Mouse (Mus musculus): ENCODE data around the gene Gadd45gip1. TPM values are rescaled to one million over a fixed set of nuclear protein-coding genes. Genes with fewer than 3 reads are reported as not detected.

Gadd45gip1 gene
- polyA plus RNA-seq, 1 experiment from 2014 or later = 49.6 TPM

- peak within 1 kb of the TSS; percentile 97 for H3K27ac ChIP-seq
- peak within 1 kb of the TSS; percentile 97 for H3K4me3 ChIP-seq
- peaks cover 42% of the 10 kb centered on the region for H3K36me3 ChIP-seq (replicated peaks)
- H3K27me3 ChIP-seq (ENCODE audit: poor library complexity, severe bottlenecking) = no peaks in the 10 kb centered on the region
- H3K9me3 ChIP-seq = no peaks in the 10 kb centered on the region
- peak; percentile 99 for DNase-seq (ENCODE audit: extremely low spot score, low spot score)
- under 1% methylated on average over 55 of the region's 55 CpGs for WGBS
- peaks cover 41% of the 10 kb centered on the region for H3K4me1 ChIP-seq
These were observed 15.6 kb downstream of the Gadd45gip1 start, which contains the start of gene Calr for GRCm38 (mm10) chr8:84846722-84847572. Gene Calr, minus strand, starts transcription at chr8:84846934.

- H3K9me3 ChIP-seq = no peaks in the 10 kb centered on the region
- H3K36me3 ChIP-seq (replicated peaks) = peaks cover 32% of the 10 kb centered on the region
- 63% methylated on average over 6 of the region's 6 CpGs for WGBS
- no peak for DNase-seq (ENCODE audit: extremely low spot score, low spot score)
- H3K27me3 ChIP-seq (ENCODE audit: poor library complexity, severe bottlenecking) = no peaks in the 10 kb centered on the region
- peak overlapping the region; percentile 97 for H3K27ac ChIP-seq
- peak overlapping the region; percentile 97 for H3K4me3 ChIP-seq
- peaks cover 41% of the 10 kb centered on the region for H3K4me1 ChIP-seq
These were observed 16.5 kb downstream of the Gadd45gip1 start for GRCm38 (mm10) chr8:84847684-84848435.

- Histone ChIP-seq H3K27ac (peak overlapping the region; percentile 92), H3K4me3 (peak overlapping the region; percentile 83), H3K4me1 (peaks cover 13% of the 10 kb centered on the region), H3K9me3 (no peaks in the 10 kb centered on the region), H3K27me3 (ENCODE audit: poor library complexity, severe bottlenecking) (peaks cover 6% of the 10 kb centered on the region), H3K36me3 (replicated peaks) (peaks cover 25% of the 10 kb centered on the region)
- no peak for DNase-seq (ENCODE audit: extremely low spot score, low spot score)
- 94% methylated on average over 3 of the region's 3 CpGs for WGBS
These were observed 25.1 kb downstream of the Gadd45gip1 start for GRCm38 (mm10) chr8:84856434-84856833.

- under 1% methylated on average over 39 of the region's 39 CpGs for WGBS
- Histone ChIP-seq H3K4me3 (peak within 1 kb of the TSS; percentile 83), H3K9me3 (no peaks in the 10 kb centered on the region), H3K27me3 (ENCODE audit: poor library complexity, severe bottlenecking) (peaks cover 6% of the 10 kb centered on the region), H3K27ac (peak within 1 kb of the TSS; percentile 92), H3K36me3 (replicated peaks) (peaks cover 31% of the 10 kb centered on the region), H3K4me1 (peaks cover 13% of the 10 kb centered on the region)
- DNase-seq (ENCODE audit: extremely low spot score, low spot score) = peak; percentile 95
These were observed 25.6 kb downstream of the Gadd45gip1 start, which contains the start of gene Farsa for GRCm38 (mm10) chr8:84856864-84857441. Gene Farsa, plus strand, starts transcription at chr8:84856989.

- Histone ChIP-seq H3K36me3 (replicated peaks) (peaks cover 35% of the 10 kb centered on the region), H3K4me3 (peak within 1 kb of the TSS; percentile 57), H3K9me3 (no peaks in the 10 kb centered on the region), H3K27me3 (ENCODE audit: poor library complexity, severe bottlenecking) (peaks cover 19% of the 10 kb centered on the region), H3K27ac (peak within 1 kb of the TSS; percentile 81), H3K4me1 (peaks cover 20% of the 10 kb centered on the region)
- peak; percentile 76 for DNase-seq (ENCODE audit: extremely low spot score, low spot score)
- WGBS = 16% methylated on average over 46 of the region's 46 CpGs
These were observed 40.3 kb downstream of the Gadd45gip1 start, which contains the start of gene Syce2 for GRCm38 (mm10) chr8:84871376-84872308. Gene Syce2, plus strand, starts transcription at chr8:84872111.

GRCm38 (mm10) chr8:84872309-84872965 lies 41.1 kb downstream of the Gadd45gip1 start:
- Histone ChIP-seq H3K27me3 (ENCODE audit: poor library complexity, severe bottlenecking) (peaks cover 19% of the 10 kb centered on the region), H3K27ac (peak overlapping the region; percentile 81), H3K4me1 (peaks cover 20% of the 10 kb centered on the region), H3K36me3 (replicated peaks) (peaks cover 28% of the 10 kb centered on the region), H3K4me3 (peak overlapping the region; percentile 57), H3K9me3 (no peaks in the 10 kb centered on the region)
- WGBS = 4% methylated on average over 54 of the region's 54 CpGs
- peak; percentile 51 for DNase-seq (ENCODE audit: extremely low spot score, low spot score)

- WGBS = 67% methylated on average over 4 of the region's 4 CpGs
- peak overlapping the region; percentile 57 for H3K4me3 ChIP-seq
- no peaks in the 10 kb centered on the region for H3K9me3 ChIP-seq
- peaks cover 20% of the 10 kb centered on the region for H3K4me1 ChIP-seq
- peak overlapping the region; percentile 81; the same call in 1 of the 2 replicates for H3K27ac ChIP-seq
- DNase-seq (ENCODE audit: extremely low spot score, low spot score) = no peak
- peaks cover 19% of the 10 kb centered on the region for H3K27me3 ChIP-seq (ENCODE audit: poor library complexity, severe bottlenecking)
- H3K36me3 ChIP-seq (replicated peaks) = peaks cover 26% of the 10 kb centered on the region
These were observed 41.7 kb downstream of the Gadd45gip1 start for GRCm38 (mm10) chr8:84873016-84873415.

- Histone ChIP-seq H3K36me3 (replicated peaks) (peaks cover 12% of the 10 kb centered on the region), H3K27me3 (ENCODE audit: poor library complexity, severe bottlenecking) (peaks cover 19% of the 10 kb centered on the region), H3K9me3 (no peaks in the 10 kb centered on the region), H3K27ac (no peak overlapping the region), H3K4me1 (peaks cover 20% of the 10 kb centered on the region), H3K4me3 (no peak overlapping the region)
- no peak for DNase-seq (ENCODE audit: extremely low spot score, low spot score)
- WGBS = 90% methylated on average over 3 of the region's 3 CpGs
These were observed 43.0 kb downstream of the Gadd45gip1 start for GRCm38 (mm10) chr8:84874339-84874738.

- Histone ChIP-seq H3K4me1 (peaks cover 11% of the 10 kb centered on the region), H3K4me3 (no peak overlapping the region), H3K27ac (no peak overlapping the region), H3K27me3 (ENCODE audit: poor library complexity, severe bottlenecking) (peaks cover 12% of the 10 kb centered on the region), H3K9me3 (no peaks in the 10 kb centered on the region), H3K36me3 (replicated peaks) (peaks cover 7% of the 10 kb centered on the region; the same call in 1 of the 2 replicates)
- no peak for DNase-seq (ENCODE audit: extremely low spot score, low spot score)
- WGBS = 89% methylated on average over 3 of the region's 3 CpGs
These were observed 46.1 kb downstream of the Gadd45gip1 start for GRCm38 (mm10) chr8:84877297-84878035.

- Histone ChIP-seq H3K9me3 (no peaks in the 10 kb centered on the region), H3K4me1 (no peaks in the 10 kb centered on the region), H3K27ac (no peak overlapping the region), H3K36me3 (replicated peaks) (peaks cover 14% of the 10 kb centered on the region), H3K27me3 (ENCODE audit: poor library complexity, severe bottlenecking) (no peaks in the 10 kb centered on the region; the same call in 1 of the 2 replicates), H3K4me3 (no peak overlapping the region)
- 81% methylated on average over 1 of the region's 1 CpGs for WGBS
- no peak for DNase-seq (ENCODE audit: extremely low spot score, low spot score)
These were observed 47.6 kb downstream of the Gadd45gip1 start for GRCm38 (mm10) chr8:84878915-84879314.

- DNase-seq (ENCODE audit: extremely low spot score, low spot score) = no peak
- H3K4me1 ChIP-seq = no peaks in the 10 kb centered on the region
These were observed 53.4 kb downstream of the Gadd45gip1 start for GRCm38 (mm10) chr8:84884728-84885127.

More at GRCm38 (mm10) chr8:84884728-84885127, 53.4 kb downstream of the Gadd45gip1 start:
- Histone ChIP-seq H3K27ac (no peak overlapping the region), H3K36me3 (replicated peaks) (peaks cover 52% of the 10 kb centered on the region), H3K4me3 (no peak overlapping the region), H3K9me3 (no peaks in the 10 kb centered on the region), H3K27me3 (ENCODE audit: poor library complexity, severe bottlenecking) (no peaks in the 10 kb centered on the region)
- WGBS = 89% methylated on average over 4 of the region's 4 CpGs

Measured in forebrain, embryonic 10.5 days (tissue).